9 mouse cellular contexts compared by ENCODE assay signal in the genomic region with DNA sequence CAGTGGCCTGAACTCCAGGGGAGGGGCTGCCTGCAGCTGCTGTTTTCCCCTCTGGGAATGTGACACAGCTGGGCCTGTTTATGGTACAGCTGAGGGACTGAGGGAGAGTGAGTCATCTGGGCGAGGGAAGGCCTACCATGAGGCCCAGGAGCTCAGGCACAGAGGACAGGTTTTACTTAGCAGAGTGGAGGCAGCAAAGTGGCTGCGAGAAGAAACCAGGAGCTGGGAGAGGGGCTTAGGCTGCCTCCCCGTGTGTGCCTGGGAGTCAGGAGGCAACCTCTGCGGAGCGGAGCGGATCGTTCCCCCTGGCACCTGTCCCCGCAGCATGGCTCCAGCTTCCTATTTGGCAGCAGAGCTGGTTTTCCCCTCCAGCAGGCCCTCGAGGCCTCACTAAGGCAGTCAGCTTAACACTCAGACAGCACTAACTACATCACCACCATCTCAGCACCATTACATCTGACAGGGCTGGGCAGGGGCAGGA. TPM values are rescaled to one million over a fixed set of nuclear protein-coding genes. Genes with fewer than 3 reads are reported as not detected.
DNase-seq lines count a peak whose midpoint lies in the region; ATAC-seq lines count a peak whose summit lies in the region.
"Had no signal": no experiment of that assay in that cellular context is flagged by ENCODE, and none has a peak within 500 bp of the region (broad histone marks: within the 10 kb centered on the region; RNA-seq: fewer than 3 reads in every experiment).

No protein-coding gene starts in this region.

- peak; percentile 81; the same call in 1 of the 2 replicates for ATAC-seq in stomach, embryonic 16.5 days (ENCODE audit: insufficient read depth, low FRiP score)

- WGBS in stomach, embryonic 16.5 days = 44% methylated on average over 9 of the region's 9 CpGs

- peak overlapping the region; percentile 61 for H3K9ac ChIP-seq in stomach, embryonic 16.5 days (ENCODE audit: low read length)

- peak overlapping the region; percentile 76 for H3K27ac ChIP-seq in stomach, embryonic 16.5 days (ENCODE audit: low read length)

- H3K27me3 ChIP-seq in stomach, embryonic 16.5 days (ENCODE audit: control insufficient read depth, insufficient read depth, low read length) = no peaks in the 10 kb centered on the region
- H3K27me3 ChIP-seq: megakaryocyte, embryonic 14.5 days had no signal

- H3K4me2 ChIP-seq in stomach, embryonic 16.5 days (ENCODE audit: low read depth, low read length) = no peak overlapping the region

- no peaks in the 10 kb centered on the region for H3K36me3 ChIP-seq in stomach, embryonic 16.5 days (ENCODE audit: control insufficient read depth, insufficient read depth, low read length)

- peaks cover 36% of the 10 kb centered on the region for H3K4me1 ChIP-seq in stomach, embryonic 16.5 days (ENCODE audit: control insufficient read depth, insufficient read depth, low read length)

- H3K4me3 ChIP-seq in stomach, embryonic 16.5 days (replicated peaks; ENCODE audit: low read length) = no peak overlapping the region
- H3K4me3 ChIP-seq: megakaryocyte, embryonic 14.5 days had no signal

- peak; percentile 23 for DNase-seq in retina, embryonic 14.5 days (ENCODE audit: low spot score)
- DNase-seq in retina, postnatal 1 day = no peak
- DNase-seq in cerebellum, postnatal 36 days = peak; percentile 77 to 84
- DNase-seq in heart, adult 8-10 months (ENCODE audit: low spot score) = peak; percentile 76
- peak; percentile 51 to 55 for DNase-seq in kidney, postnatal 4 days
- DNase-seq in thymus, postnatal 36 days = no peak
- no peak for DNase-seq in ovary, postnatal 36 days (ENCODE audit: low spot score)

- H3K9me3 ChIP-seq in stomach, embryonic 16.5 days (replicated peaks; ENCODE audit: control insufficient read depth, low read length) = no peaks in the 10 kb centered on the region
- H3K9me3 ChIP-seq: megakaryocyte, embryonic 14.5 days had no signal

RNA-seq across cellular contexts. Expression of a gene that starts 20.5 kb away (rescaled TPM):
- 10 to 100 TPM; 13.2 to 22.8 (median 20.1) TPM for total RNA-seq in heart, adult 8-10 months (2022)
- 4.1 and 5.0 TPM in 2 replicates for polyA plus RNA-seq in stomach, embryonic 16.5 days (2015; fragmentation: Nextera tagmentation; extraction: Ambion mirVana)

RNA-seq across cellular contexts. Expression of a gene that starts 35.9 kb away (rescaled TPM):
- total RNA-seq in heart, adult 8-10 months (2022) = 100 to 1,000 TPM in 3 of 4 experiments, 10 to 100 TPM in 1; 89.5 to 110 (median 105) TPM
- 59.1 and 63.1 TPM in 2 replicates for polyA plus RNA-seq in stomach, embryonic 16.5 days (2015; fragmentation: Nextera tagmentation; extraction: Ambion mirVana)

RNA-seq across cellular contexts. Expression of a gene that starts 38.7 kb away (rescaled TPM):
- total RNA-seq in heart, adult 8-10 months (2022) = 1 to 10 TPM; 6.3 to 8.5 (median 7.4) TPM
- polyA plus RNA-seq in stomach, embryonic 16.5 days (2015; fragmentation: Nextera tagmentation; extraction: Ambion mirVana) = 6.2 and 6.7 TPM in 2 replicates

RNA-seq across cellular contexts. Expression of a gene that starts 42.1 kb away (rescaled TPM):
- 10 to 100 TPM; 47.8 to 61.5 (median 56.2) TPM for total RNA-seq in heart, adult 8-10 months (2022)
- polyA plus RNA-seq in stomach, embryonic 16.5 days (2015; fragmentation: Nextera tagmentation; extraction: Ambion mirVana) = 1.4 and 1.7 TPM in 2 replicates

Comparison
In these comparisons a context has a peak if more than half of its experiments do, and no peak if none do; other contexts are left out.
1. DNase-seq: peak in retina, embryonic 14.5 days (single experiment), cerebellum, postnatal 36 days (2 of 2), heart, adult 8-10 months (single experiment) and kidney, postnatal 4 days (2 of 2); none in retina, postnatal 1 day (single experiment), thymus, postnatal 36 days (0 of 2) and ovary, postnatal 36 days (single experiment).